24 mouse cellular contexts compared by ENCODE assay signal in the genomic region with DNA sequence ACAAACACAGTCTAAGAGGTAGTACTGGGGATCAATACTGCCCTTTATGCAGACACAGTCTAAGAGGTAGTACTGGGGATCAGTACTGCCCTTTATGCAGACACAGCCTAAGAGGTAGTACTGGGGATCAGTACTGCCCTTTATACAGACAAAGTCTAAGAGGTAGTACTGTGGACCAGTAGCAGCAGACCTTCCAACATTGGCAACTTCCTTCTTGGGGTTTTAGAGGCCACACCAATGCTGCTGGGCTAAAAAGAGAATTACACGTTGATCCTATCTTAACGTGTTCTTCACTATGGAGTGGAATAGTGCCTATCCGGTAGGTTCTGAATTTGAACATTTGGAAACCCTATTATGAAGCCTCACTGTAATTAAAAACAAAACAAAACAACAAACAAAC.
"Had no signal": no experiment of that assay in that cellular context is flagged by ENCODE, and none has a peak within 500 bp of the region (broad histone marks: within the 10 kb centered on the region; RNA-seq: fewer than 3 reads in every experiment).

No protein-coding gene starts in this region.

- H3K27me3 ChIP-seq: limb, embryonic 12.5 days; limb, embryonic 15.5 days; megakaryocyte, embryonic 14.5 days; neural tube, embryonic 13.5 days had no signal

- H3K4me3 ChIP-seq: layer of hippocampus, adult 2 months; left cerebral cortex, adult 2 months; limb, embryonic 12.5 days; limb, embryonic 15.5 days; lung, embryonic 15.5 days; megakaryocyte, embryonic 14.5 days; midbrain, embryonic 10.5 days; myocyte; neural tube, embryonic 13.5 days had no signal

- DNase-seq: kidney, adult 2 months; kidney, postnatal 25 days; layer of hippocampus, adult 9-11 months; layer of hippocampus, postnatal 36 days; left cerebral cortex, postnatal 4 days; lung, adult 18-20 months; lung, postnatal 10 days; lung, postnatal 36 days; midbrain, embryonic 14.5 days; thymus, adult 18-20 months; thymus, postnatal 14 days; thymus, postnatal 4 days had no signal

- H3K9me3 ChIP-seq: limb, embryonic 12.5 days; limb, embryonic 15.5 days; lung, embryonic 15.5 days; midbrain, embryonic 10.5 days; neural tube, embryonic 13.5 days had no signal

- H3K4me2 ChIP-seq: limb, embryonic 12.5 days; limb, embryonic 15.5 days; lung, embryonic 15.5 days; neural tube, embryonic 13.5 days had no signal

- H3K9ac ChIP-seq: limb, embryonic 12.5 days; limb, embryonic 15.5 days; liver, embryonic 14.5 days; lung, embryonic 15.5 days; neural tube, embryonic 13.5 days had no signal

- ATAC-seq: intestine, postnatal 0 days had no signal

- H3K27ac ChIP-seq: kidney, postnatal 0 days; layer of hippocampus, adult 2 months; left cerebral cortex, adult 2 months; limb, embryonic 12.5 days; limb, embryonic 15.5 days; liver, embryonic 14.5 days; lung, embryonic 15.5 days; midbrain, embryonic 10.5 days; neural tube, embryonic 13.5 days had no signal

- H3K36me3 ChIP-seq: limb, embryonic 12.5 days; limb, embryonic 15.5 days; lung, embryonic 15.5 days; midbrain, embryonic 10.5 days; neural tube, embryonic 13.5 days had no signal
